Mouse (Mus musculus) heart, embryonic 15.5 days (tissue): ENCODE measurements around the gene Sctr. TPM values are rescaled to one million over a fixed set of nuclear protein-coding genes. Genes with fewer than 3 reads are reported as not detected.
"Not testable (repeated sequence)": the region's sequence is repeated elsewhere in the genome, so short reads cannot be mapped to it uniquely, and the experiment has no call there.

ENCODE experiments used
- ATAC-seq: fragments of 200-750 bp; cut with Nextera tagmentation; replicated peaks from 2 replicates; pipeline ENCODE4 v1.8.0; 2017; ENCODE audit warnings: low read depth, moderate TSS enrichment; ENCODE audit not compliant: insufficient number of reproducible peaks, insufficient read depth, low FRiP score
- H3K27ac ChIP-seq: fragments of 300-500 bp; sonication (generic); 2 replicates; pipeline ENCODE4 v1.5.1; 2015; ENCODE audit warnings: mild to moderate bottlenecking, inconsistent platforms
- H3K27me3 ChIP-seq: fragments of 300-500 bp; sonication (generic); 2 replicates; pipeline ENCODE4 v1.6.1; 2015; ENCODE audit warnings: inconsistent platforms
- H3K36me3 ChIP-seq: fragments of 300-500 bp; sonication (generic); 2 replicates; pipeline ENCODE4 v1.6.1; 2015; ENCODE audit warnings: mild to moderate bottlenecking, inconsistent platforms
- H3K4me1 ChIP-seq: fragments of 300-500 bp; sonication (generic); replicated peaks from 2 replicates; pipeline ENCODE4 v1.6.1; 2015; ENCODE audit warnings: inconsistent platforms
- H3K4me2 ChIP-seq: fragments of 300-500 bp; sonication (generic); 2 replicates; pipeline ENCODE4 v1.6.1; 2015; ENCODE audit warnings: inconsistent platforms, mild to moderate bottlenecking, moderate library complexity
- H3K4me3 ChIP-seq: fragments of 300-500 bp; sonication (generic); 2 replicates; pipeline ENCODE4 v1.5.1; 2015; ENCODE audit warnings: mild to moderate bottlenecking, inconsistent platforms
- H3K9ac ChIP-seq: fragments of 300-500 bp; sonication (generic); 2 replicates; pipeline ENCODE4 v1.6.1; 2015; ENCODE audit warnings: mild to moderate bottlenecking, inconsistent platforms
- H3K9me3 ChIP-seq: fragments of 300-500 bp; sonication (generic); replicated peaks from 2 replicates; pipeline ENCODE4 v1.6.1; 2016; ENCODE audit warnings: inconsistent platforms
- WGBS: fragments of 180-500 bp; shearing (Covaris S2); methylation state at CpG from one replicate; pipeline ENCODE4 v1.1.7; 2015; ENCODE audit warnings: mixed read lengths; 5-methylcytosine and 5-hydroxymethylcytosine counted together
- polyA plus RNA-seq: library from polyadenylated mRNA; unstranded; fragments of >200 nt; fragmentation: Nextera tagmentation; extraction: Ambion mirVana; gene quantifications from 2 replicates; pipeline ENCODE4 v1.2.1, GENCODE M21; 2015

The Sctr gene
- polyA plus RNA-seq, 1 experiment from 2014 or later = not detected

DNA sequence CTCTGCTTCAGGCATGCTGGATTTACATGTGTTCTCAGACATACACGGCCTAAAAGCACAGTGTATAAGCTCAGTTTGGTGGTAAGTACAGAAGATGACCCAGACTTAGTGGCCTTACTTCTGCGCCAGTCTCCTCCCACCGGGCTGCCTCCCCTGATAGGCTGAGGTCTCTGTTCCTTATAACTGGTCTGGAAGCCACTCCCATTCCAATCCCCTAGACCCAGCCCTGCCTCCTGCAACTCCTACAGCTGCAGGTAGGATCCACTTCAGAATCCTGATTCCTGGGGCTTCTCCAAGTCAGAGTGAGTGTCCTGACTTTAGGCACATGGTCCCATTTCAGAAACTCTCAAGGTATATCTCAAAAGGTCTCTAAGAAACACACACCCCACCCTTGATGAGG is 79.0 kb downstream of the Sctr start:
- peaks cover 17% of the 10 kb centered on the region for H3K4me1 ChIP-seq
- H3K27me3 ChIP-seq = no peaks in the 10 kb centered on the region
- ATAC-seq = no peak
- WGBS = 65% methylated on average over 3 of the region's 3 CpGs
- no peak overlapping the region for H3K27ac ChIP-seq
- H3K36me3 ChIP-seq = no peaks in the 10 kb centered on the region
- no peak overlapping the region for H3K4me2 ChIP-seq
- H3K4me3 ChIP-seq = no peak overlapping the region
- H3K9me3 ChIP-seq = no peaks in the 10 kb centered on the region
- no peak overlapping the region for H3K9ac ChIP-seq

DNA sequence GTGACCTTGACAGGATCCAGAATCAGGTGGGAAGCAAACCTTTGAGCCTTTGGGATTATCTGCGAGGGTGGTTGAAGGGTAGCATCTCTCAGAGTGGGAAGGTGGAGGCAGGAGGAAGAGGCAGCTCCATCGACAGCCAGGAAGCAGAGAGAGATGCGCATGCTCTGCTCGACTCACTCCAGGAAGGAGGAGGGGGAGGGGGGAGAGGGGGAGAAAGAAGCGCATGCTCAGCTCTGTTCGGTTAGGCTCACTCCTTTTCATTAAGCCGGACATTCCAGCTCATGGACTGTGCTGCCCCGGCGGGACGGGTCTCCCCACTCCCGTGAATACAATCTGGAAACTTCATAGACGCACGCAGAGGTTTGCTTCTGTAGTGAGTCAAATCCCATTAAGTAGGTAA is 80.0 kb downstream of the Sctr start:
- 59% methylated on average over 13 of the region's 13 CpGs for WGBS
- no peak overlapping the region for H3K4me3 ChIP-seq
- peaks cover 17% of the 10 kb centered on the region for H3K4me1 ChIP-seq
- no peak overlapping the region for H3K9ac ChIP-seq
- no peaks in the 10 kb centered on the region for H3K27me3 ChIP-seq
- ATAC-seq = no peak
- no peaks in the 10 kb centered on the region for H3K9me3 ChIP-seq
- no peak overlapping the region for H3K27ac ChIP-seq
- H3K4me2 ChIP-seq = no peak overlapping the region
- H3K36me3 ChIP-seq = no peaks in the 10 kb centered on the region

DNA sequence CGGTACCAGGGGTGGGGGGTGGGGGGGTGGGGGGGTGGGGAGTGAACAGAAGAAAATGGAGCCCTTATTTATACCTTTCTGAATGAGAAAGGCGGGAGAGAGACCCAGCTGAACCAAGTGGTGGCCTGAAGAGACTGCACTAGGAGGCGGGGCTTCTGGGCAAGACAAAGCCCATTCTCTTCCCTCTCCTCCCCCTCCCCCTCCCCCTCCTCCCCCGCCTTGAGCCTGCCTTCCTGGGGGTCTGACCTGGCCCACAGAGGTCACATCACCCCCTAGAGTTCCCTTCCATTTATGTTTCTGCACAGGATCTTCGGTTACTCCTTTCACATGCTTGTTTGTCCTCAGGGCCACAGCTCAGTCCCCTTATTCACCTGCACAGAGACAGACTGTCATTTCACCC is 82.5 kb downstream of the Sctr start:
- Histone ChIP-seq H3K9ac (no peak overlapping the region), H3K4me3 (no peak overlapping the region), H3K27me3 (no peaks in the 10 kb centered on the region), H3K9me3 (no peaks in the 10 kb centered on the region), H3K4me2 (no peak overlapping the region), H3K4me1 (peaks cover 1% of the 10 kb centered on the region), H3K27ac (no peak overlapping the region), H3K36me3 (no peaks in the 10 kb centered on the region)
- no peak for ATAC-seq
- WGBS = 28% methylated on average over 5 of the region's 5 CpGs

DNA sequence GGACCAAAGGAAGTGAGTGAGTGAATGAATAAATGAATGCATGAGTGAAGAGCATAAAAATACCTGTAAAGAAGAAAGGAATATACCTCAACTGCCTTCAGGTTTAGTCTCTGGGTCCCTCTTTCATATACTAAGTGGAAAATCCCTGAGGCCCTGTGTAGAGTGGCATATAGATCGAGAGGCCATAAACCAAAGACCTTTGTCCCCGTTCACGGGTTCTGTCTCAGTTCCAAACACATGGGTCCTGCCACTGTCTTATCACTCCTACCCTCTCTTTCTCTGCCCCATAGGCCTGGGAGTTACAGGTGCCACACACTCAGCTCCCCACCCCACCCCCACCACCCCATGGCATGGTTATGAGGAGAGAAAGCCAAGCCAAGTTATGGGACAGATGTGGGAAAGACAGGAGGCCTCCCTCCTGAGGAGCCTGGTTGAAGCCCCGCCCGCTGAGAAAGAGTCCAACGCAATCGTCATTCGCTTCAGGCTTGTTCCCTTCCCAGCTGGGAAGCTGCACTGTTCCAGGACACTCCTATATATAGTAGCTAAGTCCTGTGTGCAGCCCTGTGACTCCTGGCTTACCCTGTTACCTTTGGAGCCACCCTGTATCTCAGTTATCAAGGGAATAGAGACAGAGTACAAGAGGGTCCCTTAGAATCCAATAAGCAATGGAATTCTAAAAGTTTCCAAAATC is 84.3 kb downstream of the Sctr start:
- no peaks in the 10 kb centered on the region for H3K4me1 ChIP-seq
- H3K27me3 ChIP-seq = no peaks in the 10 kb centered on the region
- H3K9ac ChIP-seq = no peak overlapping the region
- H3K4me2 ChIP-seq = no peak overlapping the region
- H3K36me3 ChIP-seq = no peaks in the 10 kb centered on the region
- no peak for ATAC-seq
- no peaks in the 10 kb centered on the region for H3K9me3 ChIP-seq
- H3K27ac ChIP-seq = no peak overlapping the region
- 55% methylated on average over 8 of the region's 8 CpGs for WGBS
- no peak overlapping the region for H3K4me3 ChIP-seq

DNA sequence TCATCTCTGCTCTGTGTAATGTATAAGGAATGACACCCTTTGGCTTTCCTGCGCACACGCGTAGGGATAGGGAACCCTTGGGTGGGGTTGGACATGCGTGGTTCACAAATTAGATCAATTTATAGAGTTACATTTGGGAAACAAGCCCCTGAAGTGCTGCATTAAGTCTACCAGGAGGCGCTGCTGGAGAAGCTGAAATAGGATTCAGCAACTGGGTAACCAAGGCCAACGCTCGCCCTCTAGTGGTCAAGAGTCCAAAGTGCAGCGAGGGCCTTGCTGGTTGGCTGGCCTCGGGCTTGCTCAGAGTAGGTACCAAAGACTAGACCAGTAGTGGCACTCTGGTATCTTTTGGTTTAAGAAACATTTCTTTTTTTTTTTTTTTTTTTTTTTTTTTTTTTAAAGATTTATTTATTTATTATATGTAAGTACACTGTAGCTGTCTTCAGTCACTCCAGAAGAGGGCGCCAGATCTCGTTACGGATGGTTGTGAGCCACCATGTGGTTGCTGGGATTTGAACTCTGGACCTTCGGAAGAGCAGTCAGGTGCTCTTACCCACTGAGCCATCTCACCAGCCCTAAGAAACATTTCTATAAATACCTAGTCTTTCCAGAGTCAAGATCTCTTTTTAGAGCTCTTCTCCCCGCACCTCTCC is 86.9 kb downstream of the Sctr start:
- not testable (repeated sequence) for H3K4me2 ChIP-seq, H3K27me3 ChIP-seq, H3K4me1 ChIP-seq, H3K9me3 ChIP-seq, H3K27ac ChIP-seq, H3K9ac ChIP-seq, ATAC-seq, H3K36me3 ChIP-seq, H3K4me3 ChIP-seq
- 46% methylated on average over 11 of the region's 14 CpGs for WGBS

DNA sequence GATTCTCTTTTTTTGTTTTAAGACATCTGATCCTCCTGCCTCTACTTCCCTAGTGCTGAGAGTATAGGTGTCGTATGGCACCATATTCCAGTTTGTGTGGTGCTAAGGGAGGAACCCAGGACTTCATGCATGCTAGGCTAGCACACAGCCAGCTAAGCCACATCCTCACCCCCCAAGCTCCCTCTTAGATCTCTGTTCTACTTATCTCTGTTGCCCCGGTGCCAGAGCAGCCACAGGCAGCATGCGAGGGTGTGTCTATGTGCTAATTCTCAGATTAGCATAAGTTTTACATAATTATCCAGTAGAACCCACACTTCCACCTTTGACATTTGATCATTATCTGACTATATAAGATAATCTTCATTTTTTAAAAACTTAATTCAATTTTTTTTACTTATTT is 88.2 kb downstream of the Sctr start:
- 53% methylated on average over 3 of the region's 3 CpGs for WGBS
- no peak overlapping the region for H3K4me3 ChIP-seq
- H3K27ac ChIP-seq = no peak overlapping the region
- H3K9me3 ChIP-seq = no peaks in the 10 kb centered on the region
- ATAC-seq = no peak
- no peaks in the 10 kb centered on the region for H3K36me3 ChIP-seq
- H3K9ac ChIP-seq = no peak overlapping the region
- H3K4me2 ChIP-seq = no peak overlapping the region
- H3K4me1 ChIP-seq = no peaks in the 10 kb centered on the region
- H3K27me3 ChIP-seq = no peaks in the 10 kb centered on the region

DNA sequence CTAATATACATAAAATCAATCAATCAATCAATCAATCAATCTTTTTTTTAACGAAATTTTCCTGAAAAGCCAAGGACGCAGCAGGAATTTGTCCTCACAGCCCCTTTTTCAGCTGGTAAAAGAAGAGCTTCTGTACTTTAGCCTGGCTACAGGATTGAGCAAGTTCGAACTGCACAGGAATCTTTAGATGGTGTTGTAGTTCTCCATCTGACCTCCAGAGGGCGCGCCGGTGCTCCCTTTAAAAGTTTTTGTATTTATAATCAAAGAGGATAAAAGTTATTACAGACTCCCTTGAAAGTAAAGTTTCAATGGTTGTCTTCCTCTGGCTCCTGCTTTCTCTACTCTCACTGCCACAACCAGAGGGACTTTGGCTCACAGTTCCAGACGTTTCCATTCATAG is 91.6 kb downstream of the Sctr start:
- no peak overlapping the region for H3K4me3 ChIP-seq
- H3K36me3 ChIP-seq = no peaks in the 10 kb centered on the region
- WGBS = 11% methylated on average over 7 of the region's 7 CpGs
- H3K27me3 ChIP-seq = no peaks in the 10 kb centered on the region
- no peaks in the 10 kb centered on the region for H3K4me1 ChIP-seq
- H3K27ac ChIP-seq = no peak overlapping the region
- no peak overlapping the region for H3K9ac ChIP-seq
- H3K9me3 ChIP-seq = no peaks in the 10 kb centered on the region
- ATAC-seq = no peak
- no peak overlapping the region for H3K4me2 ChIP-seq

DNA sequence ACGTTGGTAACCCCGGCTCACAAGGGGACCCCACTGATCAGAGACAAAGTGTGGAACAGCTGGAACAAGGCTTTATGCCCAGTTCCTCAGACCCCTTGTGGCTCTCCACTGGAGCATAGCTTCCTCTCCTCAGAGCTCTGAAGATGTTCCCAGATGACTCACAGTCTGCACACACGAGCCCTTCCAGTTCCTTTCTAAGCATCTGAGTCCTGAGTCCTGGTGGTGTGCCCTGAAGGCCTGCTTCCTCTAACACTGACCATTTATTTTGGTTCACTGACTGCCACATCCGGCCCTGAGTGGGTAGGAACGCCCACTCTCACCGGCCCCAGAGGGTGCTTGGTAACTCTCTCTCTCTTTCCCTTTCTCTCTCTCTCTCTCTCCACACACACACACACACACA is 92.8 kb downstream of the Sctr start:
- ATAC-seq = no peak
- H3K9me3 ChIP-seq = no peaks in the 10 kb centered on the region
- 52% methylated on average over 6 of the region's 6 CpGs for WGBS

DNA sequence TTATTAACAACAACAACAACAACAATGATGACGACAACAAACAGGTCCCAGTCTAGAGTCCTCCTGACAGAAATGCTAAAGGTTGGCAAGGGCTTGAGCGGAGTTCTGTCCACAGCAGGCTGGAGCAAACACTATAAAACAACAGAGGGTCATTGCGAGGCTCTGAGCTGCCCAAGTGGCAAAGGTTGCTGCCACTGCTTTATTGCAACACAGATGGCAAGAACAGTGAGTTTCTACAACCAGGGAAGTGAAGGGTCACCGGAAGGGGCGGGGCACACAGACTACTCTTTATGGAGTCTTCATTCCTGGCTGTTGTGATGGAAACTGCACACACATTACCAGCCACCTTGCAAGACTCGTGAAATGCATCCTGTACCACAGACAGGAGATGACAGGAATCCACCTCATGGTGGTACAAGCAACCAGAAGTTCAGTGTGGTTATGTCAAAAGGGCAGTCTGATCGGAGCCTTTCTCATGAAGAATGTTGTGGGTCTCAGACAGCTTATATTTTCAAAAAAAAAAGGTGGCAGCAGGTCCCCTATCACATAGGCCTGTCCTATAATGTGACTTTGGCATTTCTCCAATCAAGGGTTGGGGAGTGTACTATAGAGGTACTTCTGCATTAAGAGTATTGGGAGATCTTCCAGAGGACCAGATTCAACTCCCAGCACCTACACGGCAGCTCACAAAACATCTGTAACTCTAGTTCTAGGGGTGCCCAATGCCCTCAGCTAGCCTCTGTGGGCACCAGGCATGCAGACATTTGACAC is 93.9 kb downstream of the Sctr start:
- peaks cover 4% of the 10 kb centered on the region; the same call in 1 of the 2 replicates for H3K4me1 ChIP-seq
- no peak for ATAC-seq
- H3K27me3 ChIP-seq = no peaks in the 10 kb centered on the region
- no peaks in the 10 kb centered on the region for H3K36me3 ChIP-seq
- H3K9ac ChIP-seq = no peak overlapping the region
- H3K27ac ChIP-seq = no peak overlapping the region
- WGBS = 80% methylated on average over 8 of the region's 8 CpGs
- H3K4me2 ChIP-seq = no peak overlapping the region
- no peak overlapping the region for H3K4me3 ChIP-seq
- no peaks in the 10 kb centered on the region for H3K9me3 ChIP-seq

More for the DNA sequence above, 92.8 kb downstream of the Sctr start:
- Histone ChIP-seq H3K36me3 (no peaks in the 10 kb centered on the region), H3K4me2 (no peak overlapping the region), H3K4me1 (no peaks in the 10 kb centered on the region), H3K27me3 (no peaks in the 10 kb centered on the region), H3K4me3 (no peak overlapping the region), H3K9ac (no peak overlapping the region), H3K27ac (no peak overlapping the region)

DNA sequence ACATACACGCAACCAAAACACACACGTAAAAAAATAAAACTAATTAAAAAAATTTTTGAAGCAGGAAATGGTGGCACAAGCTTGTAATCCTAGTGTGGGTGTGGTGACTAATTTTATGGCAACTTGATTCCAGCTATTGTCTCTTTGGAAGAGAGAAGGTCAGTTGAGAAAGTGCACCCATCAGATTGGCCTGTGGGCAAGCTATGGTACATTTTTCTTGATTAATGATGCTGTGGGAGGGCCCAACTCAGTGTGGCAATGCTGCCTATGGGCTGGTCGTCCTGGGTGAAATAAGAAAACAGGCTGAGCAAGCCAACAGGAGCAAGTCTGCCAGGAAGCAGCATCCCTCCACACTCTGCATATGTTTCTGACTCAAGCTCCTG is 94.5 kb downstream of the Sctr start:
- no peak overlapping the region for H3K9ac ChIP-seq
- peaks cover 4% of the 10 kb centered on the region; the same call in 1 of the 2 replicates for H3K4me1 ChIP-seq
- no peak overlapping the region for H3K4me2 ChIP-seq
- no peak for ATAC-seq
- no peaks in the 10 kb centered on the region for H3K36me3 ChIP-seq
- WGBS = 77% methylated on average over 3 of the region's 3 CpGs
- no peaks in the 10 kb centered on the region for H3K9me3 ChIP-seq
- no peak overlapping the region for H3K4me3 ChIP-seq
- H3K27ac ChIP-seq = no peak overlapping the region
- no peaks in the 10 kb centered on the region for H3K27me3 ChIP-seq

DNA sequence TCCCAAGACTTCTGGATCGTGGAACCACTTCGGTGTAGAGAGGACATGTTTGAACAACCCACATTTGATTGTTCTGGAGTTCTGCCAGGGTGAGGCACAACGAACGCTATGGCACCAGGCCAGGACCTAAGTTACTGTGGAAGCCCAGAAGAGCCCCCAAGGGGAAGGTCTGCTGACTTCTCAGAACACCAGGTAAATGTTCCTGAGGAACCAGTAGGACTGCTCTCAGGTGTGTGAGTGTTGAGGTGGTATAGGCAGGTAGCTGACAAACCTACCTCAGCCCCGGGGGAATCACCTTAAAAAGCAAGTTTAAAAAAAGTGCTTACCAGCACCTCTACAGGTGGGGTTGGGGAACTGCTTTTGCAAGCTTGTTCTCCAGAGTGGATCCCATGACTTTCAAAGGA is 98.9 kb downstream of the Sctr start:
- Histone ChIP-seq H3K27me3 (no peaks in the 10 kb centered on the region), H3K9me3 (no peaks in the 10 kb centered on the region), H3K4me3 (no peak overlapping the region), H3K27ac (no peak overlapping the region), H3K4me1 (peaks cover 4% of the 10 kb centered on the region; the same call in 1 of the 2 replicates), H3K4me2 (no peak overlapping the region), H3K36me3 (no peaks in the 10 kb centered on the region), H3K9ac (no peak overlapping the region)
- WGBS = 41% methylated on average over 5 of the region's 5 CpGs
- no peak for ATAC-seq
